Mouse (Mus musculus) spleen, postnatal 10 days (tissue): ENCODE measurements at regions not wholly inside any gene's neighbourhood (a gene's known extent, or its start where the extent isn't known, plus 50 kb on each side); places are given as distances from the start of the nearest gene placed in this dataset.

Experiments
- DNase-seq, 2 experiments: peaks; one replicate each; pipeline ENCODE4 v3.0.0; 2021 to 2022; ENCODE audit warnings: low spot score in 2 of 2

DNA sequence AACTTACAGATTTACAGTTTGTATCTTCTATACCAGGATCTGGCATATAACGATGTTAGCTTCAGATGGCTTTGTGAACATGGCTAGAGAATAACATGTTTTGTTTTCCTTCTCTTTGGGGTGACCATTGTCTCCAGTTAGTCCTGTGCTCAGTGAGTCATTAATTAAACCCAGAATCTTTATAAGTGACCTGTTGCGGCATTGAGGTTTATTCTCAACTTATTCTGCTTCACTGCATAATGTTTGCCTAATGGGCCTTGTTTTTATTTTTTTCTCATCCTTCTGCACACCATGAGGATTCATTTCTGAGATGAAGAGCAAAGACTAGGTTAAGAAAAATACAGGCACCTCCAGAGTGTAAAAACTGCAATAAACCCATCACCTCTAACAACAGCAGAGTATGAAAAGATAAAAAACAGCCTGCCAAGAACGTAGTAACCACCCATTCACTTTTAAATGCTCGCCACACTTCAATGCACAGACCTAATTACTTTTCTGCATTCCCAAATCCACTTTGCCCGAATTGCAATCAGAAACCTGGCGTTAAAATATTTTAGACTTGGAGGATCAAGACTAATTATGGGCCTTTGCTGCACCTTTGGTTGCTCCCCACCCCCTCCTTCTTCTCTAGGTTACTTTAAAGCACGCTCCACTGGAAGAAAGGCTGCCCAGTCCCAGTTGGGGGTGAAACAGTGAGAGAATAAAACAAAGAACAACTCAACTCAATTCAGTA lies 381.5 kb upstream of the Nr2f1 start:
- DNase-seq, result no peak

DNA sequence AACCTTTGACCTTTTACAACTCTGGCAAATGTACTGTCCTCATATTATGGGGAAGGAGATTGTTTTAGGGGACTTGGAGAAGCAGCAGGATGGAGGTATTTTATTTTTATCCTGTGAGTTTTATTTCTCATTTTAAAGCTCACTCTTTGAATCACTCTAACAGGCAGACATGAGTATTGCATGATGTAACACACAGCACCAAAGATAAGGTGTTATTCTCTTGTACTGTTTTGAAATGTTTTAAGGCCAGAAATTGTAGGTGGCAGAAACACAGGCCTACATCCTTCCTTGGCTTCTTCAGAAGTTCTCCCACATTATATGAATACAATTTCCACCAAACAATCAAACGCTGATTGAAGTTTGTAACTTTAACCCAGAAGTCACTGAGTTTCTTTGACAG lies 377.9 kb upstream of the Nr2f1 start:
- no peak for DNase-seq

- no peak for DNase-seq
These were observed 377.0 kb upstream of the Nr2f1 start for GRCm38 (mm10) chr13:78576300-78577296.

GRCm38 (mm10) chr13:78571093-78571492 lies 371.5 kb upstream of the Nr2f1 start:
- DNase-seq, result no peak

DNA sequence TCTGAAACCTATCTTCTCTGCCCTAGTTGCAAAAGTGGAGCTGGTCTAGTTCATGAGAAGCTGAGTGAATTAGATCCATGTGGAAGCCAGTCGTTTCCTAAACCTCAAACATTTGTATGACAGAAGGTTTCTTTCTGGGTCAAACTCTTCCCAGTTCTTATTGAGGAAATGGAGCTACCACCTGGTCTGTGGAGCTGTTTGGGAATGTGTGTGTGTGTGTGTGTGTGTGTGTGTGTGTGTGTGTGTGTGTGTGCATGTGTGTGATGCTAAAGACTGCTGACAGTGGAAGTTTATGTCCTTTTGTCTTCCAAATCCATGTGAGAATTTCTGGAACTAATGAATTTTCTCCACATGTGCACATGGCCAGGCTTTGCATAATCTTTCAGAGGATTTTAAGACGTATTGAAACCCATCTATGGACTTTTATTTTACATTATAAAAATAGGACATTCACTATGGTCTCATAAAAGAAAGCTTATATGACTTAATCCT lies 324.9 kb upstream of the Nr2f1 start:
- DNase-seq, result no peak

GRCm38 (mm10) chr13:78520771-78521170 lies 321.2 kb upstream of the Nr2f1 start:
- DNase-seq, result no peak

GRCm38 (mm10) chr13:78520186-78520585 lies 320.6 kb upstream of the Nr2f1 start:
- no peak for DNase-seq

- no peak for DNase-seq
These were observed 301.0 kb upstream of the Nr2f1 start for GRCm38 (mm10) chr13:78500551-78500950.

DNA sequence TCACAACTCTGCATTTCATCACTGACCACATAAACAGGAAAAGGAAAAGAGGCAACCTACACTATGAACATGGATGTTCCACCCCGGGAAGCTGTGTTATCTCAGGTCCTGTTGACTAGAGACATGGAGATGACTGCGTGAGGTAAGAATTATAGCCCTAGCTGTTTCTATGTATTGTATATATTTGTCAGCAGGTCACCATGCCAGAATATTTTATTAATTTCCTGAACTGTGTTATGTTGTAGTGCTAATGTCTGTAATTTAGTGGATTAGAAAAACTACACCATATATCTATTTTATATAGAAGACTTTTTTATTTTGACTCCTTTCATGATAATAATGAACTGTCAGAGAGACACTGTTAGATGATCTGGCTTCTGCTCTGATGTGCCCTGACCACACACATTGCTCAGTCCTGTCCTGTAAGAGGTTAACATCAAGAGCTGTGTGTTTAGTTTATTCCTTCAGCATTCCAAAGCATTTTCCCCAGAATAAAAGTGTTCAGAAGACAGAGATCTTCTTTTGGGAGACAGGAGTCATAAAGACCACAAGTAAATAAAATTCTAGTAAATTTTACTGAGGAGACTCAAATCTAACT lies 284.3 kb upstream of the Nr2f1 start:
- no peak for DNase-seq

- peak in 1 of 2 experiments; percentile 34 for DNase-seq
These were observed 283.6 kb upstream of the Nr2f1 start for GRCm38 (mm10) chr13:78482929-78483759.

DNA sequence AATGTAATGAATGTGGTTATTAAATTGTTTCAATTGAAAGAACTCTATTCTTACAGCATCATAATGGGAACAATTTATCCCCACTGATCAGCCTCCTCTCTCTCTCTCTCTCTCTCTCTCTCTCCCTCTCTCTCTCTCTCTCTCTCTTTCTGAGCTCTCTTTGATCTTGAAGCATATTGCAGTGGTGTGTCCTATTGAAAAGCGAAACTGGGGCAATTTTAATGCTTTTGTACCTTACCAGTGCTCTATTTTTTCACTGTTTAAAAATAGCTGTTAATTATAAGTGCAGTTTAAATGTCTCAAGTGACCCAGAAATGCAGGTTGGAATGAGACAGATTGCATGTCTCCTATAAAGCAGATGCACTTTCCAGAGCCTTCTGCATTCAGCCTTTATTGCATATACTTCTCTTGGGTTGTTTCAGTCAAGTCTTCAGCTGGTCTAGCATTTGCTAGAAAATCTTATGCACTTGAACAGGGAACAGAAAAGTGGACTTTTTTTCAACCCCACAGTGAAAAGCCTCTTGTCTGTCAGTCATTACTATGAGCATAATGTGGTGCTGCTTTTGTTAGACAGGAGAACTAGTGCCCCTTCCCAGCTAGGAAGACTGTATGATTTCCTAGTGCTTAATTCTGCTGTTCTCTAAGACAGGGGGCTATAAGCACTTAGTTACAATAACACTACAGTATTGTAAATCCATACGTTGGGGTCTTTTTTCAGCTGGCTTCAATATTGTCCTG lies 251.9 kb upstream of the Nr2f1 start:
- no peak for DNase-seq

GRCm38 (mm10) chr13:78446726-78447031 lies 247.1 kb upstream of the Nr2f1 start:
- DNase-seq, result no peak

DNA sequence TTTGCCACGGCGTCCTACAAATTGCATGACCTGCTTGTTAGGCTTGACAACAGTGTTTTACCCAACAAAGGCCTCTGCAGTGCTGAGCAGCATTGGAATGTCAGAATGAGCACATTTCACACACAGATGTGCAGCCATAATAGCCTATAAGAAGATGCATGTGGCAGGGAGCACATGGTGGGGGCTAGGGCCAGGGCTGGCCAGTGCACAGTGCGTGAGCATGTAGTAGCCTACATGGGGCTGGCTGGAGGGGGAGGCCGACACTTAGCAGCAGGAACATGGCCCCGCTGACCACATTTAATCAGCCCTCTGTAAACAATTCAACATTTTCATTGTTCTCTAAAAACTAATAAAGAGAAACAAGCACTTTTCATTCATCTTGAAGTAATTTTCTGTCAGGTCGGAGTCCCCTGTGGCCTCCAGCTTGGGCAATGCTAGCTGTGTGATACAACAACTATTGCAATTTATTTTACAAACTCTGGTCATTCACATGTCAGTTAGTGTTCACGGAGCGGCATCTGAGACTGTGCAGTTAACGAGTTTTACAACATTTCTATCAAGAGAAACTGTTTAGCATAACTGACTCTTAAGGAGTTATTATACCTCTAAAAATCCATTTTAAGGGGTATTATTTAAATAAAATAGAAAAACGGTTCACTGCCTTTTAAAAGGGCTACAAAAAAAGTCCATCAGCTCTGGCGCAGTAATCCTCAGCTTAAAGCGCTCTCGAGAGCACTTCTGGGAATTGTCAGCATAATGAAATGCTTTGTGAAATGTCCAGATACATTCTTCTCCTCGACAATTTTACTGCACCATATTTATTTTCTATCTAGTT lies 246.6 kb upstream of the Nr2f1 start:
- DNase-seq, result no peak

GRCm38 (mm10) chr13:78444691-78445349 lies 245.3 kb upstream of the Nr2f1 start:
- DNase-seq, result no peak

DNA sequence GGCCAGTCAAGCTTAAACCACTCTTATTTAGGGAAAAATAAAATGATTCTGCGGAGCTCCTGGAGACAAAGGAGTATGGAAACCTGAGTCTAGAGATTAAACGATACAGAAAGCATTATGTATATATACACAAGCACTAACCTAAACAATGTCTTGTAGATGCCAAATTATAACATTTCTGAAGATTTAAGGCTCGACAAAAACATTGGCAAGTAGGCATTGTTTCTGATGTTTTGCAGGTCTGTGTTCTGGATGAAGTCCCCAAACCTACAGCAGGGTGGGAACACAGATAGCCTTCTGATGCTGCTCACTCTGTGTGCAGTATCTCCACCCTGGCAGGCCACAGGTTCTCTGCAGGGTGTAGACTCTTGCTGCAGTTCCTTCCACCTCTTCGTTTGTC lies 228.9 kb upstream of the Nr2f1 start:
- DNase-seq, result no peak

DNA sequence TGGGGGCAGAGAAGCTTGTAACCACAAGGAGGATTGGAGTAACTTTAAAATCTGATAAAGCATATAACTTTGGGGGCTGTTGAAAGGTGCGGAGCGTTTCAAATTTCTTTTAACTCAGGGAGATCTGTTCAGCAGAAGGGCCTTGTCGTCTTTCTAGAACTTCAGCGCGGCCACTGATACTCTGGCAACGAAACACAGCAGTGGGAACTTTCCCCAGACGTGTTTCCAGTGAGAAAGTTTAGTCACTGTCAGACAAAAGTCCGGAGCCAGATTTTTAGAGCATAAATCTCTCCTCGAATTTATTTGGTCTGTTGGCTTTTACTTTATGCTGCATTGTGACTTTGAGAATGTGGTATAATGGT lies 228.5 kb upstream of the Nr2f1 start:
- no peak for DNase-seq

- DNase-seq, result no peak
These were observed 227.9 kb upstream of the Nr2f1 start for GRCm38 (mm10) chr13:78427141-78428083.

DNA sequence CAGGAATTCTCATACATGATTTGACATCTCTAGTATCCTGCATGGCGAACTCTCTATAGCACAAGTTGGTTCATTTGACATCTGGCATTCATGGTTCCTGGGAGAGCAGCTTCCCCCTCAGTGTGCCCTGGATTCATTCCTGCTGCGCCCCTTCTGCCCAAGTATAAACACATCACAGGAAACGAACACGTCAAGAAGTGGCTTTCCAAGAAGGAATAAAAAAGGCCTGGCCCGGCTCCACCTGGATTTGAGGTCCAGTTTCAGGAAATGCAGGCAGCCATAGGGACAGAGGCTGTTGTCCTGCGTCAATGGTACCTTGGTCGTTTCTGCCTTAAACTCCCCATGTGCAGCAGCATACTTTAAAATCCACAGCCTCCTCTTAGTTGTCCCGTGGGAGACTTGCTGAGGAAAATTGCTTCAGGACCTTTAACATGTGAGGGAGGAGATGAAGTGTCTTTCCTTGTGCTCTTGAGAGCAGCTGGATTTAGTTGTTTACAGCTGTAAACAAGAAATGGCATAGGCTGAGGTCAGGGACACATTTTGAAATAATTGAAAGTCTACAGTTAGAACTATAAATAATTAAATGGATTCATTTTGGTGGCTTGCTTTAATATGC lies 226.9 kb upstream of the Nr2f1 start:
- no peak for DNase-seq
